Mouse (Mus musculus) stomach, embryonic 15.5 days (tissue): Measurements from ENCODE around the gene Rala. TPM values are rescaled to one million over a fixed set of nuclear protein-coding genes. Genes with fewer than 3 reads are reported as not detected.

Experiments used
- ATAC-seq: fragments of 200-750 bp; cut with Nextera tagmentation; 2 replicates; pipeline ENCODE4 v1.8.0; 2017; ENCODE audit warnings: low read depth, moderate number of reproducible peaks, moderate TSS enrichment; ENCODE audit not compliant: insufficient read depth, low FRiP score
- H3K27ac ChIP-seq: fragments of 300-500 bp; sonication (generic); 2 replicates; pipeline ENCODE4 v1.5.1; 2015; ENCODE audit warnings: mild to moderate bottlenecking, inconsistent platforms
- H3K27me3 ChIP-seq: fragments of 300-500 bp; sonication (generic); replicated peaks from 2 replicates; pipeline ENCODE4 v1.6.1; 2015; ENCODE audit warnings: inconsistent platforms
- H3K36me3 ChIP-seq: fragments of 300-500 bp; sonication (generic); 2 replicates; pipeline ENCODE4 v1.6.1; 2015; ENCODE audit warnings: inconsistent platforms
- H3K4me1 ChIP-seq: fragments of 300-500 bp; sonication (generic); 2 replicates; pipeline ENCODE4 v1.6.1; 2015; ENCODE audit warnings: inconsistent platforms
- H3K4me2 ChIP-seq: fragments of 300-500 bp; sonication (generic); 2 replicates; pipeline ENCODE4 v1.6.1; 2015; ENCODE audit warnings: mild to moderate bottlenecking, inconsistent platforms
- H3K4me3 ChIP-seq: fragments of 300-500 bp; sonication (generic); replicated peaks from 2 replicates; pipeline ENCODE4 v1.5.1; 2015; ENCODE audit warnings: inconsistent platforms
- H3K9ac ChIP-seq: fragments of 300-500 bp; sonication (generic); 2 replicates; pipeline ENCODE4 v1.6.1; 2015; ENCODE audit warnings: inconsistent platforms
- H3K9me3 ChIP-seq: fragments of 300-500 bp; sonication (generic); 2 replicates; pipeline ENCODE4 v1.6.1; 2016; ENCODE audit warnings: inconsistent platforms
- WGBS: fragments of 180-500 bp; shearing (Covaris S2); methylation state at CpG from one replicate; pipeline ENCODE4 v1.1.7; 2015; 5-methylcytosine and 5-hydroxymethylcytosine counted together
- polyA plus RNA-seq: library from polyadenylated mRNA; unstranded; fragments of >200 nt; fragmentation: Nextera tagmentation; extraction: Ambion mirVana; gene quantifications from 2 replicates; pipeline ENCODE4 v1.2.1, GENCODE M21; 2015

Rala gene
- polyA plus RNA-seq, 1 experiment from 2014 or later, result 113 TPM

- Histone ChIP-seq H3K4me3 (no peak overlapping the region), H3K36me3 (no peaks in the 10 kb centered on the region), H3K27me3 (no peaks in the 10 kb centered on the region), H3K4me2 (no peak overlapping the region), H3K9ac (no peak overlapping the region), H3K4me1 (no peaks in the 10 kb centered on the region), H3K27ac (no peak overlapping the region), H3K9me3 (no peaks in the 10 kb centered on the region)
- 68% methylated on average over 2 of the region's 2 CpGs for WGBS
- no peak for ATAC-seq
Observed at GRCm38 (mm10) chr13:17866741-17867140, 77.3 kb downstream of the Rala start.

GRCm38 (mm10) chr13:17860536-17860935 lies 83.5 kb downstream of the Rala start:
- H3K9me3 ChIP-seq, result no peaks in the 10 kb centered on the region
- 88% methylated on average over 6 of the region's 6 CpGs for WGBS
- H3K27ac ChIP-seq, result no peak overlapping the region
- no peak overlapping the region for H3K4me3 ChIP-seq
- H3K27me3 ChIP-seq, result no peaks in the 10 kb centered on the region
- H3K4me2 ChIP-seq, result no peak overlapping the region
- ATAC-seq, result no peak
- no peak overlapping the region for H3K9ac ChIP-seq
- no peaks in the 10 kb centered on the region for H3K36me3 ChIP-seq
- H3K4me1 ChIP-seq, result peaks cover 4% of the 10 kb centered on the region; the same call in 1 of the 2 replicates

- WGBS, result 68% methylated on average over 13 of the region's 13 CpGs
- Histone ChIP-seq H3K27me3 (no peaks in the 10 kb centered on the region), H3K4me1 (peaks cover 9% of the 10 kb centered on the region), H3K9me3 (no peaks in the 10 kb centered on the region), H3K27ac (no peak overlapping the region), H3K9ac (no peak overlapping the region), H3K4me3 (no peak overlapping the region), H3K4me2 (no peak overlapping the region), H3K36me3 (no peaks in the 10 kb centered on the region)
- no peak; the same call in 1 of the 2 replicates for ATAC-seq
Observed at GRCm38 (mm10) chr13:17859365-17860033, 84.5 kb downstream of the Rala start.

GRCm38 (mm10) chr13:17857046-17857445 lies 87.0 kb downstream of the Rala start:
- peaks cover 9% of the 10 kb centered on the region for H3K4me1 ChIP-seq
- no peaks in the 10 kb centered on the region for H3K27me3 ChIP-seq
- H3K4me3 ChIP-seq, result no peak overlapping the region
- no peak for ATAC-seq
- H3K4me2 ChIP-seq, result no peak overlapping the region
- no peaks in the 10 kb centered on the region for H3K9me3 ChIP-seq
- no peak overlapping the region for H3K27ac ChIP-seq
- WGBS, result 79% methylated on average over 9 of the region's 9 CpGs
- H3K9ac ChIP-seq, result no peak overlapping the region
- H3K36me3 ChIP-seq, result no peaks in the 10 kb centered on the region

- H3K27me3 ChIP-seq, result no peaks in the 10 kb centered on the region
- no peaks in the 10 kb centered on the region for H3K9me3 ChIP-seq
- no peaks in the 10 kb centered on the region for H3K36me3 ChIP-seq
- WGBS, result 6% methylated on average over 13 of the region's 13 CpGs
- ATAC-seq, result peak; percentile 67
- no peak overlapping the region for H3K4me3 ChIP-seq
- H3K9ac ChIP-seq, result no peak overlapping the region
- H3K4me2 ChIP-seq, result peak overlapping the region; percentile 27
- no peak overlapping the region for H3K27ac ChIP-seq
- peaks cover 9% of the 10 kb centered on the region for H3K4me1 ChIP-seq
Observed at GRCm38 (mm10) chr13:17855492-17856138, 88.4 kb downstream of the Rala start.

GRCm38 (mm10) chr13:17854755-17855154 lies 89.3 kb downstream of the Rala start:
- no peak for ATAC-seq
- Histone ChIP-seq H3K36me3 (no peaks in the 10 kb centered on the region), H3K9ac (no peak overlapping the region), H3K4me3 (no peak overlapping the region), H3K27me3 (no peaks in the 10 kb centered on the region), H3K27ac (no peak overlapping the region), H3K4me2 (no peak overlapping the region), H3K9me3 (no peaks in the 10 kb centered on the region), H3K4me1 (peaks cover 9% of the 10 kb centered on the region)
- WGBS, result 45% methylated on average over 6 of the region's 6 CpGs

GRCm38 (mm10) chr13:17843336-17843735 lies 100.7 kb downstream of the Rala start:
- Histone ChIP-seq H3K27me3 (no peaks in the 10 kb centered on the region), H3K36me3 (no peaks in the 10 kb centered on the region), H3K4me1 (no peaks in the 10 kb centered on the region), H3K9ac (no peak overlapping the region), H3K9me3 (no peaks in the 10 kb centered on the region), H3K4me3 (no peak overlapping the region), H3K4me2 (no peak overlapping the region), H3K27ac (no peak overlapping the region)
- ATAC-seq, result no peak
- 87% methylated on average over 2 of the region's 2 CpGs for WGBS

- ATAC-seq, result no peak
- H3K4me3 ChIP-seq, result no peak overlapping the region
- H3K9me3 ChIP-seq, result no peaks in the 10 kb centered on the region
- H3K36me3 ChIP-seq, result no peaks in the 10 kb centered on the region
- H3K4me1 ChIP-seq, result 0 out of 2 replicates have a peak, but pooled peaks cover 4% of the 10 kb centered on the region
- no peak overlapping the region for H3K4me2 ChIP-seq
- no peak overlapping the region for H3K9ac ChIP-seq
- 55% methylated on average over 4 of the region's 4 CpGs for WGBS
- no peak overlapping the region for H3K27ac ChIP-seq
- H3K27me3 ChIP-seq, result no peaks in the 10 kb centered on the region
Observed at GRCm38 (mm10) chr13:17842756-17843155, 101.3 kb downstream of the Rala start.

GRCm38 (mm10) chr13:17839137-17839536 lies 104.9 kb downstream of the Rala start:
- no peak overlapping the region for H3K9ac ChIP-seq
- H3K27ac ChIP-seq, result no peak overlapping the region
- 0 out of 2 replicates have a peak, but pooled peaks cover 5% of the 10 kb centered on the region for H3K4me1 ChIP-seq
- no peaks in the 10 kb centered on the region for H3K36me3 ChIP-seq
- H3K27me3 ChIP-seq, result no peaks in the 10 kb centered on the region
- no peak overlapping the region for H3K4me3 ChIP-seq
- ATAC-seq, result no peak
- H3K4me2 ChIP-seq, result no peak overlapping the region
- no peaks in the 10 kb centered on the region for H3K9me3 ChIP-seq
- WGBS, result 84% methylated on average over 5 of the region's 5 CpGs

- WGBS, result 33% methylated on average over 4 of the region's 4 CpGs
- Histone ChIP-seq H3K27ac (0 out of 2 replicates have a peak overlapping the region, but pooled peaks have one; percentile 65), H3K4me2 (no peak overlapping the region), H3K36me3 (no peaks in the 10 kb centered on the region), H3K27me3 (no peaks in the 10 kb centered on the region), H3K9me3 (no peaks in the 10 kb centered on the region), H3K4me3 (no peak overlapping the region), H3K9ac (no peak overlapping the region), H3K4me1 (0 out of 2 replicates have a peak, but pooled peaks cover 5% of the 10 kb centered on the region)
- peak; percentile 43; the same call in 1 of the 2 replicates for ATAC-seq
Observed at GRCm38 (mm10) chr13:17838484-17838851, 105.6 kb downstream of the Rala start.

GRCm38 (mm10) chr13:17837610-17838483 lies 106.2 kb downstream of the Rala start:
- H3K4me1 ChIP-seq, result 0 out of 2 replicates have a peak, but pooled peaks cover 5% of the 10 kb centered on the region
- H3K9me3 ChIP-seq, result no peaks in the 10 kb centered on the region
- no peaks in the 10 kb centered on the region for H3K27me3 ChIP-seq
- no peak overlapping the region for H3K9ac ChIP-seq
- ATAC-seq, result peak; percentile 39; the same call in 1 of the 2 replicates
- H3K4me2 ChIP-seq, result 0 out of 2 replicates have a peak overlapping the region, but pooled peaks have one; percentile 23
- peak overlapping the region; percentile 65 for H3K27ac ChIP-seq
- H3K36me3 ChIP-seq, result no peaks in the 10 kb centered on the region
- 32% methylated on average over 16 of the region's 16 CpGs for WGBS
- H3K4me3 ChIP-seq, result no peak overlapping the region
